Mouse (Mus musculus) cerebellum, adult 9-11 months (tissue): ENCODE results near the gene Gpc5.

Experiments used
- DNase-seq: peaks from one replicate; pipeline ENCODE4 v3.0.0; 2022

Gpc5 gene

GRCm38 (mm10) chr14:115979233-115979632 is 887.2 kb downstream of the Gpc5 start:
- DNase-seq, result no peak

- DNase-seq, result no peak
Measured at GRCm38 (mm10) chr14:115990764-115991163, 898.7 kb downstream of the Gpc5 start.

DNA sequence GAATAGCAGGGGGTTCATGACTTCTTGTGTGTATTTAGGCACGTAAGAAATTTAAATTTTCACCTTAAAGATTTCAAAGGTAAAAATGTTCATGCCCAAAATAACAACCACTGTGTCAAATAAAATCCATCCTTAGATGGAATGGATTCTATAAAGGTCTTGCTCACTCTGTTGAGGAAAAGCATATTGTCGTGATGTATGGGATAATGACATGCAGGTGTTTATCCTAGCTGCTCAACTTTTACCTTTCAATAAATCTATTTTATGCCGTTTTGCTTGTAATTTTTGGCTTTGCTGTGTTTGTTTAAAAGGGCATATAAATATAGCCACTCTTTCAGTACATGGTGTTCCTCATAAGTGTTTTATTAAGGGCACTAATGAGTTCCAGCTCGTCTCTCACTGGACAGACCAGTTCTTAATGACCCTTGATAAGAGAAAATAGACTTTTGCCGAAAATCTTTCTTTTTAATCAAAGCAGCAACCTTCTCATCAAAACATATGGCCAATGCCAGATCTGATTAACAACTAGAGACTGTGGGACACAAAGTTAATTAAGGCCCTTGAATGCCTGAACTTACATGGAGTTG is 901.6 kb downstream of the Gpc5 start:
- no peak for DNase-seq

- no peak for DNase-seq
Measured at GRCm38 (mm10) chr14:115998931-115999330, 906.9 kb downstream of the Gpc5 start.

- no peak for DNase-seq
Measured at GRCm38 (mm10) chr14:116087010-116087409, 995.0 kb downstream of the Gpc5 start.

- DNase-seq, result no peak
Measured at GRCm38 (mm10) chr14:116127943-116128342, 1035.9 kb downstream of the Gpc5 start.

DNA sequence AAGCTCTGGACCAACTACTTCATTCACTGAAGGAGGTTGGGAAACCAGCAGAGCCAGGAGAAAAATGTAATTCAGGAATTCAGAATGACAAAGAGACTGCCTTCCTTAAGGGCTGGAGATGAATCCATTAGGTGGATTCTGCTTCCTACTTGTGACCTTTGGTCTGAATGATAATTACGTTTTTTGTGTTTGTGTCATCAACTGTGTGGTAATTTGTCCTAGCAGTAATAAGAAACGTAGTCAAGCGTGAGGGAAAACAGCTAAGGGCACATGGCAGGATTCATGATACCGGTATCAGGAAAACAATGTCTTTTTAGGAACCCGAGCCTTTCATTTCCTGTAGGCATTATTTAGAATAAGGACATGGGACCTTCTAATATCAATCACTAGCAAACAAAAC is 1045.3 kb downstream of the Gpc5 start:
- DNase-seq, result no peak

GRCm38 (mm10) chr14:116137772-116138171 is 1045.8 kb downstream of the Gpc5 start:
- DNase-seq, result no peak

- no peak for DNase-seq
Measured at GRCm38 (mm10) chr14:116162586-116162985, 1070.6 kb downstream of the Gpc5 start.

- no peak for DNase-seq
Measured at GRCm38 (mm10) chr14:116167401-116167800, 1075.4 kb downstream of the Gpc5 start.

DNA sequence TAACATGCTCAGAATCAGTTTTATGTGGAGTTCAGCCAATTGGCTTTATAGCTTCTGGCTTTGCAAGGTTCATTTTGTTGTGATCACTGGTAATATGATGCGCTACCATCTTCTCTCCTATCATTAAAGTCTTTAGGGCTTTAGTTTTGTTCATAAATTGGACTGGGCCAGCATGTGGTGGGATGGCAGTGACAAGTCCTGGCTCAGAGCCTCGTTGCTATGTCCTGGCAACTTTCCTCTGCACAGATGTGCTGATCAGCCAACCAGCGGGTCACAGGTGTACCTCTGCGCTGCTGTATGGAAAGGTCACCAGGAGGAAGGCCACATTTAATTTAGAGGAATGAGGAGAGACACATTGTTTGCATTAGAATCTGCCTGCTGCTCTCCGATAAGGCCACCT is 1077.1 kb downstream of the Gpc5 start:
- DNase-seq, result no peak

DNA sequence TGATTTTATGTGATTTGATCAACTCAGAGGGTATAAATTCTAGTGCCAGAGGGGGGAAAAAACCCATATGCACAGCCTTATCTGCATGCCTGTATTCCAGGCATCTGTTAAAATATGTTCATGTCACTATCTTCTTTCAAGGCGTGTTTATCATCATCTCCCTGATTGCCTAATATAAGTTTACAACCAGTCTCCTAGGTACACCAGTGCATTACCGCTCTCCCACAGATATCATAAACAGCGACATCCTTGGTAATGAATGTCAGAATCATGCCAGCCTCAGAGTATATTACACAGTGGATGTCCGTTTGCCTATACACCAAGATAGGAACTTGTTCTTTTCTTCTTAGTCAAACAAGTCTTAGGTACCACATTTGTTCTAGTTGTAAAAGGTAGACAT is 1095.0 kb downstream of the Gpc5 start:
- DNase-seq, result no peak

GRCm38 (mm10) chr14:116206977-116207376 is 1115.0 kb downstream of the Gpc5 start:
- DNase-seq, result no peak

DNA sequence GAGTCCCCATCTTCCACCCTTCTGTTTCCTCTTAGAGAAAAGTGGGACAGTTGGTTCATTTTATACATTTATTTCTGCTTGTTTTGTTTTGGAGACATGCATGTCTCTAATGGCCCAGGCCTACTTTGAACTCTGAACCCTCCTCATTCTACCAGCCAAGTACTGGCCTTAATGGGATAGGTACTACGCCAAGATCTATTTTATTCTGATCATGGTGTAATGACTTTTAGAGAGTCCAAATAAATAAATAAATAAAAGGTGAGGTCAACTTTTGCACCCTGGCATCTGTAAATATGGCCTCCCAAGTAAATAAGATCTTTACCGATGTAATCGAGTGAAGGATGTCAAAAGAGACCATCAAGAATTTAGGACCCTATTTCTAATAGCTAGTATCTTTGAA is 1116.6 kb downstream of the Gpc5 start:
- no peak for DNase-seq

- no peak for DNase-seq
Measured at GRCm38 (mm10) chr14:116209045-116209444, 1117.0 kb downstream of the Gpc5 start.

DNA sequence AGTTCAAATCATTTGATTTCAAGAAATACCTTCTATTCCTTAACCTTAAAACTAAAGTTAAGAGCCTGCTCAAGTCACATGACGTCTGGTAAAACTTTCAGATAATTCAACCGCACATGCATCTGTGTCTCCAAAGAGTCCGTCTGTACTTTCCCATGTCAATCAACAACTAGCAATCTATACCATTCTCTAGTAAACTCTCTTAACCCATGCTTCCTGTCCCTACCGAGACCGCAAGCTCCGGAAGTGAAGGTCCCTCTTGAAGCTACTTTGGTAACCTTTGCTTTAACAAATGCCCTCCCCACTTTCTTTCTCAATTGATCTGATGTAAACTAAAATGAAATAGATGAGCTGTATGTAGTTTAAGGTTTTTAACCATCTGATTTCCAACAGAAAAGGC is 1118.3 kb downstream of the Gpc5 start:
- DNase-seq, result no peak

DNA sequence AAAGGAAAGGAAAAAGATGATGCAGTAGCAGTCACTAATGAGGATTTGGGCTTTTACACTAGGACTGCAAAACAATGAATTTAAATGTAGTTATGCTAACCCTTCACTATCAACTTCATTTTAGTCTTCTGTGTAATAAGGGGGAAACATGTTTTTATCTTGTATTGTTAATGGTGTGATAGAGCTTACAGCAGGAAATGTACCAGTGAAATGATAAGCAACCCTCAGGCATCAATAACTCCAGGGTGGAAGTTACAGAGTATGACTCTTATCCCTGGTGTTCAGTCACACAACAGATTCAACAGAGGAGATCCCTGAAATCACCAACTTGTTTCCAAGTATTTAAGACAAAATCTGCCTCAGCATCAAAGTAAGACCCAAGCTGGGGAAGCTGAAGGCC is 1120.0 kb downstream of the Gpc5 start:
- DNase-seq, result no peak

- no peak for DNase-seq
Measured at GRCm38 (mm10) chr14:116258126-116258525, 1166.1 kb downstream of the Gpc5 start.

DNA sequence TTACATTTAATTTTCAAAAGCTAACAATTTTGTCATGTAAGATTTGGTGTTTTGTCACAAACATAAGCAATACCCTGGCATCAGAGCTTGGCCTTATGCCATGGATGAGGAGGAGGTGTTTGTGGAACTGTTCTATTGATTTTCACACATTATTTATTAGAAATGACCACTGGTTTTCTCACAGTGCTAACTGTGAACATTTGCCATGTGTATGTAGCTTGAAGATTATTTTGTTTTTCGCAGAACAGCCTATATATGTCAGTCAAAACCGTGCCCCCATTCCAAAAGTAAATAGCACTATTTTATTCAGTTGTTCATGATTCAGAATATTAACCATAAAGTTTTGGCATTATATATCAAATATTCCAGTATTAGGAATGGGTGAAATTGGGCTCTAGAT is 1216.5 kb downstream of the Gpc5 start:
- DNase-seq, result no peak

GRCm38 (mm10) chr14:116317491-116317890 is 1225.5 kb downstream of the Gpc5 start:
- no peak for DNase-seq

DNA sequence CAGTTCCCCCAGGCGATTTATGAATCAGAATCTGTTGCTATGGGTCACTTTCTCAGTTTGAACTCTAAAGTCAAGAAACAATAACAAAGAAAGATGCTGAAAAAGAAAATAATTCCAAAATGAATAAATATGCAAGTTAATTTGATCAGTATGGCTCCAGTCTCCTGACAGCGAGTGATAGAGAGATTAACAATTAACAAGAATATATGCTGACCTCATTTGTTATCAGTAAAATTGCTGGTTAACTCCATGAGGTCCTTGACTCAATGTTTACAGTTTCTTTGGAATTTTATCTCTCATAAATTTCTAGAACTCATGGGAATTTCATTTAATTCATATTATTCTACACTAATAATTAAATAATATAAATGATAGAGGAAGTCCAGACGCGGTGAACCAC is 1244.2 kb downstream of the Gpc5 start:
- no peak for DNase-seq

DNA sequence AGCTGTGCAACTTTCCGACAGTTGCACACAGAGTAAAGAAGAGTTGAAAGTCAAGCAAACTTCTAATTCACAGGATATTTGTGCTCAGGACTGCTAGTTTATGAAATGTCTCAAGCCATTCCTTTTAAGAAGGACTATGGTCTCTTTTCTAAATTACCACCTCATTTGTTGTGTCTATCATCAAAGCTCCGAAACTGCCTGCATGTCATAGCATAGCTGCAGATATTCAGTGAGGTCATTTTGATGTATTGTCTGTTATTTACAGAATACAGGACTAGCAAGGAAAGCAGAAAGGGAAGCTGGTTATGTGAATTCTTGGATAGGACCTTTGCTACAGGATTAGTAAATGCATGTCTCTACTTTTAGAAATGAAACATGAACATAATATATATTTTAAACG is 1246.4 kb downstream of the Gpc5 start:
- no peak for DNase-seq

DNA sequence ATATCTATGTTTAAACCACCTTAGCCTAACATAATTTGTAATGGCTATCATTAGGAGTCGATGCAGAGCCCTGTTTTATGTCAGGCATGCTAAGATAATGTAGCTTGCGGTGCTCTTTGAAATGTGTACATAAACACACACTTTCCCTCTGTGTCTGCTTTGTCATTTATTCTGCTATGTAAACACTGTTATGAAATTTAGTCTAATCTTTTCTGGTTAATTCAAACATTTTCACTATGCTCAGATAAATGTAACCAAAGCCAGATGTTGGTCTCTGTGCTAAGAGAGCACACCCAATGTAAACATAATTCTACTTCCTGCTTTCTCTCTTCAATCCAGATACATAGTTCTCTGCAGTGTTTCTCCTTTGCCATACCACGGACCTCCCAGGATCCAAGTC is 1256.5 kb downstream of the Gpc5 start:
- DNase-seq, result no peak

DNA sequence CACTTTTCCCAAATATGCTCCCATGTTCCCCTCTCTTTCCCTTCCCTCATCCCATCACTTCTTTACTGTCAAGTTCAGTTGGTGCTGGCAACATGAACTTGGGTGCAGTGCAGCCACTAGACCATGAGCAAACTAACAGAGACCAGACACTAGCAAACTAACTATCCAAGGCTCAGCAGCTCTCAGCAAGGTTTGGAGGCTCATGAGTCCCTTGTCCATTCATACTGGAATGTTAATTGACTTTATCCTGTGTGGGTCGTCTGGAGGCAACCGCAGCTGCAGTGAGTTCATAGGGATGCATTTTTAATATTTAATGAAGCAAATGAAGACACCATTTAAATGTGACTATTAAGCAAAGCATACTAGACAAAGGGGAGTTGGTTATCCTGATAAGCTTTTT is 1292.6 kb downstream of the Gpc5 start:
- DNase-seq, result no peak

- DNase-seq, result no peak
Measured at GRCm38 (mm10) chr14:116415511-116415910, 1323.5 kb downstream of the Gpc5 start.

GRCm38 (mm10) chr14:116448219-116448618 is 1356.2 kb downstream of the Gpc5 start:
- DNase-seq, result no peak
